Mouse (Mus musculus) midbrain, embryonic 11.5 days (tissue): ENCODE measurements around the gene Cpne5. TPM values are rescaled to one million over a fixed set of nuclear protein-coding genes. Genes with fewer than 3 reads are reported as not detected.
"Not testable (repeated sequence)": the region's sequence is repeated elsewhere in the genome, so short reads cannot be mapped to it uniquely, and the experiment has no call there.

Source experiments
- ATAC-seq: fragments of 200-750 bp; cut with Nextera tagmentation; 2 replicates; pipeline ENCODE4 v1.8.0; 2017; ENCODE audit warnings: moderate TSS enrichment, moderate library complexity; ENCODE audit not compliant: low FRiP score
- DNase-seq: peaks from one replicate; pipeline ENCODE4 v3.0.0; 2015; ENCODE audit warnings: low spot score; ENCODE audit errors: missing footprints
- H3K27ac ChIP-seq: fragments of 300-500 bp; sonication (generic); 2 replicates; pipeline ENCODE4 v1.5.1; 2014; ENCODE audit warnings: low read depth, low read length
- H3K27me3 ChIP-seq: fragments of 300-500 bp; sonication (generic); 2 replicates; pipeline ENCODE4 v1.6.1; 2014; ENCODE audit warnings: mild to moderate bottlenecking, low read length, moderate library complexity, mixed read lengths; ENCODE audit not compliant: control insufficient read depth, insufficient read depth
- H3K36me3 ChIP-seq: fragments of 300-500 bp; sonication (generic); 2 replicates; pipeline ENCODE4 v1.6.1; 2014; ENCODE audit warnings: mild to moderate bottlenecking, low read length, moderate library complexity, mixed read lengths; ENCODE audit not compliant: control insufficient read depth, insufficient read depth
- H3K4me1 ChIP-seq: fragments of 300-500 bp; sonication (generic); 2 replicates; pipeline ENCODE4 v1.6.1; 2014; ENCODE audit warnings: low read length; ENCODE audit not compliant: control insufficient read depth, insufficient read depth
- H3K4me2 ChIP-seq: fragments of 300-500 bp; sonication (generic); 2 replicates; pipeline ENCODE4 v1.6.1; 2014; ENCODE audit warnings: mild to moderate bottlenecking, moderate library complexity
- H3K4me3 ChIP-seq: fragments of 300-500 bp; sonication (generic); 2 replicates; pipeline ENCODE4 v1.5.1; 2014; ENCODE audit warnings: low read depth, low read length
- H3K9ac ChIP-seq: fragments of 300-500 bp; sonication (generic); 2 replicates; pipeline ENCODE4 v1.6.1; 2014; ENCODE audit warnings: low read length
- H3K9me3 ChIP-seq: fragments of 300-500 bp; sonication (generic); 2 replicates; pipeline ENCODE4 v1.6.1; 2016; ENCODE audit warnings: low read length; ENCODE audit not compliant: control insufficient read depth
- WGBS: fragments of 180-500 bp; shearing (Covaris S2); extraction: QIAGEN DNeasy Blood & Tissue Kit; methylation state at CpG from one replicate; pipeline ENCODE4 v1.1.7; 2014; 5-methylcytosine and 5-hydroxymethylcytosine counted together
- polyA plus RNA-seq: library from polyadenylated mRNA; unstranded; fragments of >200 nt; fragmentation: Nextera tagmentation; extraction: Ambion mirVana; gene quantifications from 2 replicates; pipeline ENCODE4 v1.2.1, GENCODE M21; 2014

The Cpne5 gene
- polyA plus RNA-seq, 1 experiment from 2014 or later: 7.4 TPM

GRCm38 (mm10) chr17:29251608-29252390, 13.8 kb upstream of the Cpne5 start:
- Histone ChIP-seq H3K4me1 (no peaks in the 10 kb centered on the region), H3K27me3 (no peaks in the 10 kb centered on the region), H3K36me3 (peaks cover 7% of the 10 kb centered on the region; the same call in 1 of the 2 replicates), H3K27ac (no peak overlapping the region), H3K9me3 (no peaks in the 10 kb centered on the region), H3K4me2 (no peak overlapping the region), H3K4me3 (no peak overlapping the region), H3K9ac (no peak overlapping the region)
- no peak for DNase-seq
- ATAC-seq: no peak
- 91% methylated on average over 15 of the region's 15 CpGs for whole genome bisulfite sequencing

DNA sequence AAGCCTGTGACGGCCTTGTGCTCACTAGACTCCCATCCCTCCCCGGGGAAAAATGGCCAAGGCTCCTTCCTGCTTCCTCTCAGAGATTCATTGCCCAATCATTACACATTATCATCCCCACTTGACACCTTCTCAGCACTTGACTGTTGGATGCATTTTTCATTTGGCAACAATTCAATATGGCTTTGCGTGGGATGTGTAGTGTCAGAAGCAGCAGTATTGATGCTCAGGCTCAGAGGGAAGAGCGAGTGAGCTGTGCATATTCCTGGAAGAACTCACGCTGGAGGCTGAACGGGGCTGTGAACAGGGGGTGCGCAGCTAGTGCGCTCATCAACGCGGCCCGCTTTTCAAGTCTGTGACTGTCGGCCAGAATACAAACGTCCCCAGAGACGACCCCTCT, 13.0 kb upstream of the Cpne5 start:
- not testable (repeated sequence) for H3K27ac ChIP-seq, DNase-seq, H3K36me3 ChIP-seq, ATAC-seq, H3K4me3 ChIP-seq, H3K4me2 ChIP-seq, H3K27me3 ChIP-seq, H3K9ac ChIP-seq, H3K9me3 ChIP-seq, H3K4me1 ChIP-seq
- WGBS: 93% methylated on average over 14 of the region's 14 CpGs

- 64% methylated on average over 9 of the region's 9 CpGs for WGBS
- Histone ChIP-seq H3K9ac (no peak overlapping the region), H3K27me3 (no peaks in the 10 kb centered on the region), H3K4me1 (peaks cover 10% of the 10 kb centered on the region), H3K27ac (no peak overlapping the region), H3K4me2 (no peak overlapping the region), H3K36me3 (peaks cover 7% of the 10 kb centered on the region; the same call in 1 of the 2 replicates), H3K4me3 (no peak overlapping the region), H3K9me3 (no peaks in the 10 kb centered on the region)
- ATAC-seq (no peak), DNase-seq (peak; percentile 87)
These were observed 11.5 kb upstream of the Cpne5 start for GRCm38 (mm10) chr17:29249512-29249911.

DNA sequence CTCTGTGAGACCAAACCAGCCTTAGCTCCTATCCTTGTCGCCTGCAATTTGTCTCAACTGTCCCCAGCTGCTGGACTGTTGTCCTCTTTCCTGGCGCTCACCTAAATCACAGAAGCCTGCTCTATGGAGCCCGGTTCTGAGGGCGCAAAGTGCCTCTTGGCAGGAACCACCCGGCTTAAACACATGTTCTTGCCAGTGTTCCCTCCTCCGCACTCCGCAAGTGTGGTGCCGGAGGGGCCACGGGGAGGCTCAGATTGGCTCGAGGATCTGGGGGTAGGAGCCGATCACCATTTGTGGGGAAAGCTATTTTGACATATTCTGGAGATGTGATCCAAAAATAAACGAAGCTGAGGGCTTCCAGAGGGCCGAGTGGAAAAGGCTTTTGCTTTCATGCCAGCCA, 9.9 kb upstream of the Cpne5 start:
- no peak for ATAC-seq
- WGBS: 87% methylated on average over 13 of the region's 13 CpGs

DNA sequence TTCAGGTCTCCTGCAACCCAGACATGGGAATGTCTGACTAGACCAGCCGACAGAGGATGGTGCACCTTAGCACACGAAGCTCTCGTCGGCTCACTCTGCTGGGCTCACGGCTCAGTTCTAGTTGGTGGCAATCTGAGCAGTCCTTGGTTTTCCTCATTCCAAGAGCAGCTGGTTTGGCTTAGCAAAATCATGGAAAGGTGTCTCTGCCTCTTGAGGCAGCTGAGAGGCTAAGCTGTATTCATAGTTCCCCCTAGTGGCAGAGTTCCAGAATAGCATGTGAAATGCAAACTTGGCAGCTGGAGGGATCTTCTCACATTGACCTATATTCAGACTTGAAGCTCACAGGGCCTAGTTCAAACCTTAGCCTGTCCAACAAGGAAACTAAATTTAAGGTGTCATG, 8.6 kb upstream of the Cpne5 start:
- Histone ChIP-seq H3K4me3 (no peak overlapping the region), H3K9me3 (no peaks in the 10 kb centered on the region), H3K36me3 (peaks cover 7% of the 10 kb centered on the region; the same call in 1 of the 2 replicates), H3K27me3 (no peaks in the 10 kb centered on the region), H3K27ac (no peak overlapping the region), H3K9ac (no peak overlapping the region), H3K4me2 (no peak overlapping the region), H3K4me1 (peaks cover 15% of the 10 kb centered on the region)
- ATAC-seq (peak; percentile 34; the same call in 1 of the 2 replicates), DNase-seq (peak; percentile 95)
- WGBS: 30% methylated on average over 5 of the region's 5 CpGs

More for the DNA sequence above, 9.9 kb upstream of the Cpne5 start:
- no peaks in the 10 kb centered on the region for H3K27me3 ChIP-seq
- H3K9me3 ChIP-seq: no peaks in the 10 kb centered on the region
- no peak for DNase-seq
- no peak overlapping the region for H3K27ac ChIP-seq
- no peak overlapping the region for H3K9ac ChIP-seq
- H3K4me3 ChIP-seq: no peak overlapping the region
- H3K36me3 ChIP-seq: peaks cover 7% of the 10 kb centered on the region; the same call in 1 of the 2 replicates
- peaks cover 15% of the 10 kb centered on the region for H3K4me1 ChIP-seq
- no peak overlapping the region for H3K4me2 ChIP-seq

DNA sequence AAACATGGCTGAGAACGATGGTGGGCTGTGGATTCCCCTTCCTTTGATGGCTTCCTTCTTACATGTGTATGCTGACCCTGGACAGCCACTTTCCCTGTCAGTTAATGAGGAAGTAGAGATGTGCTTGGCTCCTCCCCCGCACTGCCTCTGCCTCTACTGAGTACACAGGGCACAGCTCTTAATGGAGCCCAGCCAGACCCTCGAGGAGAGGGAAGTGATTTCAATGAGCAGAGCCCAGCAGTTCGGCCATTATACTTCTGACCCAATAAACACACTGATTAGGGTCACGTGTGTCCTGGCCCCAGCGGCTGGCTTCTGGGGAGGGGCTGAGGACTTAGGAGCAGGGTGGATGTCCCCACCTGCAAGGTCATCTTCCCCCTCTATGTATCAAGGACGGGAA, 7.8 kb upstream of the Cpne5 start:
- H3K27ac ChIP-seq: no peak overlapping the region
- no peak overlapping the region for H3K4me2 ChIP-seq
- 46% methylated on average over 7 of the region's 7 CpGs for WGBS
- H3K9ac ChIP-seq: no peak overlapping the region
- ATAC-seq (peak; percentile 45), DNase-seq (peak; percentile 82)
- H3K9me3 ChIP-seq: no peaks in the 10 kb centered on the region
- H3K4me1 ChIP-seq: peaks cover 15% of the 10 kb centered on the region
- 0 out of 2 replicates have a peak, but pooled peaks cover 3% of the 10 kb centered on the region for H3K36me3 ChIP-seq
- H3K27me3 ChIP-seq: no peaks in the 10 kb centered on the region
- no peak overlapping the region for H3K4me3 ChIP-seq

DNA sequence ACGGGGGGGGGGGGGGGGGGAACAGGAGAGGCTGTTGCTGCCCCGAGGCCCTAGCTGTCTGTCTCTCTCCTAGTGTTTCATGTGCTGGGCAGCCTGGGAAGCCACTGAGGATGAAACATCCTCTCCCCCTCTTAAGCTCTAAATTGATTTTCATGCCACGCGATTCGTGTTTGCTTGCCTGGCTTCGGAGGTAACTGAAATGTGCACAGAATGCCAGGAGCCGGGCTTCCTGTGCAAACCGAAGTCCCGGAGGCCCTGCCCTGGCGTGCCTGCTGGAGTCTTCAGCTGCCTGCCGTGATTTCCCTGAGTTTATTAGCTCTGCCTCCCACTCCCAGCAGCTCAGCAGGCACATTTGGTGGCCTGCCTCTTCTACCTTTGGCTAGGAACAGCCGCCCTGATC, 6.9 kb upstream of the Cpne5 start:
- DNase-seq (peak; percentile 83), ATAC-seq (no peak)
- no peak overlapping the region for H3K4me3 ChIP-seq
- H3K9me3 ChIP-seq: no peaks in the 10 kb centered on the region
- WGBS: 23% methylated on average over 11 of the region's 12 CpGs
- no peaks in the 10 kb centered on the region for H3K27me3 ChIP-seq
- no peak overlapping the region for H3K4me2 ChIP-seq
- H3K9ac ChIP-seq: no peak overlapping the region
- peaks cover 15% of the 10 kb centered on the region for H3K4me1 ChIP-seq
- H3K27ac ChIP-seq: 0 out of 2 replicates have a peak overlapping the region, but pooled peaks have one; percentile 36
- H3K36me3 ChIP-seq: no peaks in the 10 kb centered on the region

- peaks cover 12% of the 10 kb centered on the region for H3K4me1 ChIP-seq
- H3K27ac ChIP-seq: no peak overlapping the region
- H3K27me3 ChIP-seq: peaks cover 14% of the 10 kb centered on the region
- peak overlapping the region; percentile 100 for H3K4me2 ChIP-seq
- peak; percentile 93 for DNase-seq
- H3K9ac ChIP-seq: peak overlapping the region; percentile 70
- peak overlapping the region; percentile 63 for H3K4me3 ChIP-seq
- no peaks in the 10 kb centered on the region for H3K36me3 ChIP-seq
- H3K9me3 ChIP-seq: no peaks in the 10 kb centered on the region
- peak; percentile 54; the same call in 1 of the 2 replicates for ATAC-seq
- WGBS: 2% methylated on average over 23 of the region's 23 CpGs
These were observed 516 bp upstream of the Cpne5 start for GRCm38 (mm10) chr17:29238421-29238945.

GRCm38 (mm10) chr17:29237267-29237771, 648 bp downstream of the Cpne5 start:
- H3K4me3 ChIP-seq: peak overlapping the region; percentile 63
- 1% methylated on average over 32 of the region's 32 CpGs for WGBS
- no peaks in the 10 kb centered on the region for H3K36me3 ChIP-seq
- H3K9me3 ChIP-seq: no peaks in the 10 kb centered on the region
- H3K4me2 ChIP-seq: peak overlapping the region; percentile 100
- DNase-seq: peak; percentile 93
- no peak overlapping the region for H3K27ac ChIP-seq
- H3K27me3 ChIP-seq: peaks cover 14% of the 10 kb centered on the region
- ATAC-seq: 0 out of 2 replicates have a peak, but pooled peaks have one; percentile 3
- peaks cover 12% of the 10 kb centered on the region for H3K4me1 ChIP-seq
- H3K9ac ChIP-seq: peak overlapping the region; percentile 70
